Mouse (Mus musculus) limb, embryonic 13.5 days (tissue): ENCODE data around the gene Tmigd1. TPM values are rescaled to one million over a fixed set of nuclear protein-coding genes. Genes with fewer than 3 reads are reported as not detected.
"Not testable (repeated sequence)": the region's sequence is repeated elsewhere in the genome, so short reads cannot be mapped to it uniquely, and the experiment has no call there.

Source experiments
- ATAC-seq: fragments of 200-750 bp; cut with Nextera tagmentation; 2 replicates; pipeline ENCODE4 v1.8.0; 2017; ENCODE audit warnings: low read depth, moderate number of reproducible peaks, moderate TSS enrichment; ENCODE audit not compliant: low FRiP score
- H3K27ac ChIP-seq: fragments of 300-500 bp; sonication (generic); 2 replicates; pipeline ENCODE4 v1.5.1; 2015; ENCODE audit warnings: inconsistent platforms, mild to moderate bottlenecking, moderate library complexity
- H3K27me3 ChIP-seq: fragments of 300-500 bp; sonication (generic); 2 replicates; pipeline ENCODE4 v1.6.1; 2015; ENCODE audit warnings: mild to moderate bottlenecking, inconsistent platforms
- H3K36me3 ChIP-seq: fragments of 300-500 bp; sonication (generic); 2 replicates; pipeline ENCODE4 v1.6.1; 2015; ENCODE audit warnings: inconsistent platforms, mild to moderate bottlenecking, moderate library complexity
- H3K4me1 ChIP-seq: fragments of 300-500 bp; sonication (generic); 2 replicates; pipeline ENCODE4 v1.6.1; 2015; ENCODE audit warnings: inconsistent platforms
- H3K4me2 ChIP-seq: fragments of 300-500 bp; sonication (generic); replicated peaks from 2 replicates; pipeline ENCODE4 v1.6.1; 2015; ENCODE audit warnings: inconsistent platforms, mild to moderate bottlenecking, moderate library complexity
- H3K4me3 ChIP-seq: fragments of 300-500 bp; sonication (generic); 2 replicates; pipeline ENCODE4 v1.5.1; 2015; ENCODE audit warnings: moderate library complexity, mild to moderate bottlenecking, inconsistent platforms
- H3K9ac ChIP-seq: fragments of 300-500 bp; sonication (generic); 2 replicates; pipeline ENCODE4 v1.6.1; 2015; ENCODE audit warnings: mild to moderate bottlenecking, inconsistent platforms
- H3K9me3 ChIP-seq: fragments of 300-500 bp; sonication (generic); 2 replicates; pipeline ENCODE4 v1.6.1; 2016; ENCODE audit warnings: inconsistent platforms
- WGBS: fragments of 180-500 bp; shearing (Covaris S2); methylation state at CpG from one replicate; pipeline ENCODE4 v1.1.7; 2015; 5-methylcytosine and 5-hydroxymethylcytosine counted together
- polyA plus RNA-seq: library from polyadenylated mRNA; unstranded; fragments of >200 nt; fragmentation: Nextera tagmentation; extraction: Ambion mirVana; gene quantifications from 2 replicates; pipeline ENCODE4 v1.2.1, GENCODE M21; 2015

Tmigd1 gene
- polyA plus RNA-seq, 1 experiment from 2014 or later = not detected

- Histone ChIP-seq H3K9ac (no peak overlapping the region), H3K4me3 (no peak overlapping the region), H3K9me3 (no peaks in the 10 kb centered on the region), H3K27ac (no peak overlapping the region), H3K36me3 (no peaks in the 10 kb centered on the region), H3K27me3 (no peaks in the 10 kb centered on the region), H3K4me1 (peaks cover 15% of the 10 kb centered on the region), H3K4me2 (no peak overlapping the region)
- 84% methylated on average over 7 of the region's 7 CpGs for WGBS
- no peak for ATAC-seq
Measured at GRCm38 (mm10) chr11:76908651-76909050, 6.7 kb downstream of the Tmigd1 start.

- Histone ChIP-seq H3K27ac (peak overlapping the region; percentile 48; the same call in 1 of the 2 replicates), H3K36me3 (no peaks in the 10 kb centered on the region), H3K4me2 (0 out of 2 replicates have a peak overlapping the region, but pooled peaks have one; percentile 9), H3K9me3 (no peaks in the 10 kb centered on the region), H3K4me3 (no peak overlapping the region), H3K27me3 (no peaks in the 10 kb centered on the region), H3K9ac (no peak overlapping the region), H3K4me1 (peaks cover 15% of the 10 kb centered on the region)
- 49% methylated on average over 3 of the region's 3 CpGs for WGBS
- ATAC-seq = no peak
Measured at GRCm38 (mm10) chr11:76911325-76912054, 9.5 kb downstream of the Tmigd1 start.

- Histone ChIP-seq H3K27me3 (no peaks in the 10 kb centered on the region), H3K27ac (peak overlapping the region; percentile 48; the same call in 1 of the 2 replicates), H3K36me3 (no peaks in the 10 kb centered on the region), H3K9me3 (no peaks in the 10 kb centered on the region), H3K9ac (no peak overlapping the region), H3K4me2 (0 out of 2 replicates have a peak overlapping the region, but pooled peaks have one; percentile 9), H3K4me3 (no peak overlapping the region), H3K4me1 (peaks cover 18% of the 10 kb centered on the region)
- ATAC-seq = no peak
- WGBS = 23% methylated on average over 7 of the region's 7 CpGs
Measured at GRCm38 (mm10) chr11:76912055-76912395, 10.1 kb downstream of the Tmigd1 start.

- H3K36me3 ChIP-seq = no peaks in the 10 kb centered on the region
- H3K9ac ChIP-seq = no peak overlapping the region
- WGBS = 76% methylated on average over 7 of the region's 7 CpGs
- no peak overlapping the region for H3K4me2 ChIP-seq
- no peak overlapping the region for H3K27ac ChIP-seq
- no peak for ATAC-seq
- H3K4me3 ChIP-seq = no peak overlapping the region
- no peaks in the 10 kb centered on the region for H3K27me3 ChIP-seq
- H3K9me3 ChIP-seq = no peaks in the 10 kb centered on the region
- peaks cover 26% of the 10 kb centered on the region for H3K4me1 ChIP-seq
Measured at GRCm38 (mm10) chr11:76914366-76914765, 12.4 kb downstream of the Tmigd1 start.

- H3K4me3 ChIP-seq = no peak overlapping the region
- ATAC-seq = no peak
- H3K36me3 ChIP-seq = no peaks in the 10 kb centered on the region
- no peaks in the 10 kb centered on the region for H3K9me3 ChIP-seq
- H3K27ac ChIP-seq = no peak overlapping the region
- peak overlapping the region; percentile 47 for H3K4me2 ChIP-seq
- H3K4me1 ChIP-seq = peaks cover 22% of the 10 kb centered on the region
- H3K9ac ChIP-seq = no peak overlapping the region
- no peaks in the 10 kb centered on the region for H3K27me3 ChIP-seq
- WGBS = 44% methylated on average over 13 of the region's 13 CpGs
Measured at GRCm38 (mm10) chr11:76916539-76917229, 14.7 kb downstream of the Tmigd1 start.

- 48% methylated on average over 3 of the region's 3 CpGs for WGBS
- H3K9me3 ChIP-seq = no peaks in the 10 kb centered on the region
- ATAC-seq = no peak
- H3K4me2 ChIP-seq = peak overlapping the region; percentile 47
- H3K27me3 ChIP-seq = no peaks in the 10 kb centered on the region
- no peak overlapping the region for H3K9ac ChIP-seq
- H3K4me1 ChIP-seq = peaks cover 18% of the 10 kb centered on the region
- H3K4me3 ChIP-seq = no peak overlapping the region
- no peaks in the 10 kb centered on the region for H3K36me3 ChIP-seq
- no peak overlapping the region for H3K27ac ChIP-seq
Measured at GRCm38 (mm10) chr11:76917230-76917548, 15.2 kb downstream of the Tmigd1 start.

- Histone ChIP-seq H3K36me3 (no peaks in the 10 kb centered on the region), H3K9ac (no peak overlapping the region), H3K4me3 (no peak overlapping the region), H3K27me3 (no peaks in the 10 kb centered on the region), H3K27ac (no peak overlapping the region), H3K4me2 (no peak overlapping the region), H3K9me3 (no peaks in the 10 kb centered on the region), H3K4me1 (peaks cover 14% of the 10 kb centered on the region)
- WGBS = 78% methylated on average over 1 of the region's 1 CpGs
- ATAC-seq = no peak
Measured at GRCm38 (mm10) chr11:76920607-76921006, 18.6 kb downstream of the Tmigd1 start.

GRCm38 (mm10) chr11:76924759-76925236 lies 22.8 kb downstream of the Tmigd1 start, which contains the start of gene Blmh:
Gene Blmh (plus strand): TSS chr11:76924809.
- Histone ChIP-seq H3K27ac (no peak within 1 kb of the TSS), H3K4me1 (0 out of 2 replicates have a peak, but pooled peaks cover 4% of the 10 kb centered on the region), H3K36me3 (no peaks in the 10 kb centered on the region), H3K27me3 (no peaks in the 10 kb centered on the region), H3K4me3 (no peak within 1 kb of the TSS), H3K9ac (no peak within 1 kb of the TSS), H3K9me3 (no peaks in the 10 kb centered on the region), H3K4me2 (no peak within 1 kb of the TSS)
- no peak for ATAC-seq
- 73% methylated on average over 6 of the region's 6 CpGs for WGBS

- H3K27me3 ChIP-seq, H3K9ac ChIP-seq, H3K36me3 ChIP-seq, H3K4me1 ChIP-seq, H3K9me3 ChIP-seq, H3K4me2 ChIP-seq, ATAC-seq, H3K4me3 ChIP-seq, H3K27ac ChIP-seq: not testable (repeated sequence)
- WGBS = 82% methylated on average over 8 of the region's 8 CpGs
Measured at GRCm38 (mm10) chr11:76928586-76928985, 26.6 kb downstream of the Tmigd1 start.

- no peak for ATAC-seq
- Histone ChIP-seq H3K27me3 (no peaks in the 10 kb centered on the region), H3K36me3 (no peaks in the 10 kb centered on the region), H3K4me1 (no peaks in the 10 kb centered on the region), H3K27ac (no peak overlapping the region), H3K9ac (no peak overlapping the region), H3K4me3 (no peak overlapping the region), H3K9me3 (no peaks in the 10 kb centered on the region), H3K4me2 (no peak overlapping the region)
- WGBS = 59% methylated on average over 3 of the region's 3 CpGs
Measured at GRCm38 (mm10) chr11:76933209-76933608, 31.2 kb downstream of the Tmigd1 start.

GRCm38 (mm10) chr11:76936578-76936977 lies 34.6 kb downstream of the Tmigd1 start:
- 78% methylated on average over 5 of the region's 5 CpGs for WGBS
- no peak for ATAC-seq

GRCm38 (mm10) chr11:76944839-76945238 lies 42.9 kb downstream of the Tmigd1 start:
- peaks cover 9% of the 10 kb centered on the region for H3K4me1 ChIP-seq
- H3K4me2 ChIP-seq = peak overlapping the region; percentile 87
- H3K9me3 ChIP-seq = no peaks in the 10 kb centered on the region
- H3K9ac ChIP-seq = peak overlapping the region; percentile 89
- WGBS = 65% methylated on average over 6 of the region's 6 CpGs
- peaks cover 13% of the 10 kb centered on the region for H3K36me3 ChIP-seq
- no peak; the same call in 1 of the 2 replicates for ATAC-seq
- no peaks in the 10 kb centered on the region for H3K27me3 ChIP-seq
- peak overlapping the region; percentile 76 for H3K27ac ChIP-seq
- H3K4me3 ChIP-seq = peak overlapping the region; percentile 77

More at GRCm38 (mm10) chr11:76936578-76936977, 34.6 kb downstream of the Tmigd1 start:
- H3K27ac ChIP-seq = no peak overlapping the region
- H3K9ac ChIP-seq = no peak overlapping the region
- H3K4me2 ChIP-seq = no peak overlapping the region
- no peak overlapping the region for H3K4me3 ChIP-seq
- H3K4me1 ChIP-seq = no peaks in the 10 kb centered on the region
- no peaks in the 10 kb centered on the region for H3K27me3 ChIP-seq
- H3K9me3 ChIP-seq = no peaks in the 10 kb centered on the region
- H3K36me3 ChIP-seq = no peaks in the 10 kb centered on the region
